Mouse (Mus musculus): ENCODE measurements at regions not wholly inside any gene's neighbourhood (a gene's known extent, or its start where the extent isn't known, plus 50 kb on each side); places are given as distances from the start of the nearest gene placed in this dataset.

DNA sequence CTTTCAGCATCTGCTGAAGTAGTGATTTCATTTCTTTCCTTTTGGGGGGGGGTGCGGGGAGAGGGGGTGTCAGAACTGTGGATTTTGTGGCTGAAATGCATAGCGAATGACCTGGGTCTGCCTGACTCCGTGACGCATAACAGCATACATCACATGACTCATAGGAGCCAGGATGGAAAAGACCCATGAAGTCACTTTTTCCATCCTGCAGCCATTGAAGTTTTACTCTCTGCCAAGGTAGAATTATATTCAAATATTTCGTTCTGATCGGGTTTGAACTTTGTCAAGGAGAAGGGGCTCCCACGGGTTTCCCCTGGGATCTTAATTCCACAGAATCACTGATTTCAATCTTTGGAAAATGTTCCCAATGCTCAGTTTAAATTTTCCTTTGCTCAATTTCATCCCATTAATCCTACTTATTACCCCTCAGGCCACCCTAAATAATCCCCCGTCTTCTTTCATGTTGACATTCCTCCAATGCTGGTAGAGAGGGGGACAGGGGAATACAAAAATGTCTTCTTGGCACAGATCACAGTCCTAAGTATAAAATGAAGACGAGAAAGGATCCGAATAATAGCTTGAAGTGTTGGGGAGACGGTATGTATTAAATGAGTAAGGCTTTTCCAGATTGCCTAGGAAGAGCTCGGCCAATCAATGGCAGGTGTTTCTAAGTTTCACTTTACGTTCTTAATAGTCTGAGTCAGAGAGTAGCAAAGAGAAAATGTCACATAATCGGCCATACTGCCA, 212.0 kb downstream of the Tgfb2 start:
- no peak for ATAC-seq (ENCODE audit: low FRiP score, low TSS enrichment)
- no peak overlapping the region for H3K4me2 ChIP-seq (replicated peaks; ENCODE audit: low read depth, low read length)
- H3K27ac ChIP-seq (ENCODE audit: low read depth, low read length), result no peak overlapping the region
- no peaks in the 10 kb centered on the region for H3K36me3 ChIP-seq (ENCODE audit: control insufficient read depth, insufficient read depth, low read length)
- no peak overlapping the region for H3K4me3 ChIP-seq (ENCODE audit: low read length)
- H3K9me3 ChIP-seq (ENCODE audit: control insufficient read depth, low read length), result no peaks in the 10 kb centered on the region
- WGBS, result 86% methylated on average over 14 of the region's 14 CpGs
- H3K4me1 ChIP-seq (ENCODE audit: control insufficient read depth, insufficient read depth, low read length), result no peaks in the 10 kb centered on the region
- no peaks in the 10 kb centered on the region for H3K27me3 ChIP-seq (ENCODE audit: control insufficient read depth, insufficient read depth, low read length)
- H3K9ac ChIP-seq (ENCODE audit: low read depth, low read length), result no peak overlapping the region

GRCm38 (mm10) chr1:186482177-186482576, 223.6 kb downstream of the Tgfb2 start:
- H3K4me3 ChIP-seq (ENCODE audit: low read length), result no peak overlapping the region
- 18% methylated on average over 8 of the region's 8 CpGs for WGBS
- H3K27me3 ChIP-seq (ENCODE audit: control insufficient read depth, insufficient read depth, low read length), result no peaks in the 10 kb centered on the region
- no peak overlapping the region for H3K4me2 ChIP-seq (replicated peaks; ENCODE audit: low read depth, low read length)
- no peak overlapping the region for H3K27ac ChIP-seq (ENCODE audit: low read depth, low read length)
- no peaks in the 10 kb centered on the region for H3K9me3 ChIP-seq (ENCODE audit: control insufficient read depth, low read length)
- H3K4me1 ChIP-seq (ENCODE audit: control insufficient read depth, insufficient read depth, low read length), result peaks cover 21% of the 10 kb centered on the region; the same call in 1 of the 2 replicates
- ATAC-seq (ENCODE audit: low FRiP score, low TSS enrichment), result peak; percentile 81
- no peaks in the 10 kb centered on the region for H3K36me3 ChIP-seq (ENCODE audit: control insufficient read depth, insufficient read depth, low read length)
- no peak overlapping the region for H3K9ac ChIP-seq (ENCODE audit: low read depth, low read length)

DNA sequence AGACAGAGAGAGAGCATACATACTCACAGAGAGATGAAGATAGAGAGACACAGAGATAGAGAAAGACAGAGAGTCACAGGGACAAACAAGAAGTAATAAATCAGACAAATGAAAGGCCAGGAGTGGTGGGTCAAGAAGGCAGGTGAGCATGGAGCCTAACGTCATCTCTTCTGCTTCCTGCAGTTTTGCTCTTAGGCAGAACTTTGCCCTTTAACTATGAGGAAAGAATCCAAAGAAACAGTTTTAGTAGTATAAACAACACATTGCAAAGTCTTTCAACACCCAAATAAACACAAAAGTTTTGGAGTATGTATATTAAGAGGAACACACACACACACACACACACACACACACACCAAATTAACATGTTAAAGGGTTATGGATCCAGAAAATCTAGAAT, 225.8 kb downstream of the Tgfb2 start:
- Histone ChIP-seq H3K9ac (ENCODE audit: low read depth, low read length) (no peak overlapping the region), H3K4me3 (ENCODE audit: low read length) (no peak overlapping the region), H3K4me2 (replicated peaks; ENCODE audit: low read depth, low read length) (no peak overlapping the region), H3K4me1 (ENCODE audit: control insufficient read depth, insufficient read depth, low read length) (peaks cover 21% of the 10 kb centered on the region; the same call in 1 of the 2 replicates), H3K27me3 (ENCODE audit: control insufficient read depth, insufficient read depth, low read length) (no peaks in the 10 kb centered on the region), H3K27ac (ENCODE audit: low read depth, low read length) (no peak overlapping the region), H3K9me3 (ENCODE audit: control insufficient read depth, low read length) (no peaks in the 10 kb centered on the region), H3K36me3 (ENCODE audit: control insufficient read depth, insufficient read depth, low read length) (no peaks in the 10 kb centered on the region)
- 42% methylated on average over 1 of the region's 1 CpGs for WGBS
- ATAC-seq (ENCODE audit: low FRiP score, low TSS enrichment), result no peak

DNA sequence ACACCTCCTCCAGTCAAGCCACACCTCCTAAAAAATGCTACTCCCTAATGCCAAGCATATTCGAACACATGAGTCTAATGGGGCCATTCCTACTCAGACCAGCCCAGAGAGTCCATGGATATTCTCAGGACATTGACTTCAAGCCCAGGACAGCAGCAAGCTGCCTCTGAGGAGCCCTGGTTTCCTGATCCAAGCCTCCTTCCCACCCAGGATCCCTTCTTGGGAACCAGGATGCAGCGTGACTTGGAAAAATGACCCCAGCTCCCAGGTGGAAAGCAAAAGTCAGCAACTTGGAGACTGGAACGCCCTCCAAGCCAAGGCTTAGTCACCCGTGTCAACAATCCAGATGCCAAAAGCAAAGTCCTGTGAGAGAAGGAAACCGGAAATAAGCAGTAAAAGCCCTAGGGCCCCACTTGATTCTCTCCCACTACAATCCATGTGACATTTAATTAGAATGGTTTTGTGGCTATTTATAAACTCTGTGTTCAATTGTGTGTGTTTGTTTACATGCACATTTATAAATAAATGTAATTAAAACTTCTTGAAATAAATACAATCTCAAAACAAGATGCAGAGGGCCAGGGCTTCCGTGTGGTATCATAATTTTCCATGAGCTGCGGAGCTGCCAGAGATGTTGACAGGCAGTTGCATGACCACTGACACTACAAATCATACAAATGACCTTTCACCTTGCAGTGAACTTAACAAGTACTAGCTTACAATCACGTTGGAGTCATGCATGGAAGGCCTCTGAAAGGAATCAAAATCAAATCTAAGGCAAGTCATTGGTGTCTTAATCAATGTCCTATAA, 227.2 kb downstream of the Tgfb2 start:
- no peaks in the 10 kb centered on the region for H3K9me3 ChIP-seq (ENCODE audit: control insufficient read depth, low read length)
- H3K36me3 ChIP-seq (ENCODE audit: control insufficient read depth, insufficient read depth, low read length), result no peaks in the 10 kb centered on the region
- no peak overlapping the region for H3K4me2 ChIP-seq (replicated peaks; ENCODE audit: low read depth, low read length)
- 25% methylated on average over 8 of the region's 8 CpGs for WGBS
- peaks cover 21% of the 10 kb centered on the region; the same call in 1 of the 2 replicates for H3K4me1 ChIP-seq (ENCODE audit: control insufficient read depth, insufficient read depth, low read length)
- H3K9ac ChIP-seq (ENCODE audit: low read depth, low read length), result no peak overlapping the region
- no peaks in the 10 kb centered on the region for H3K27me3 ChIP-seq (ENCODE audit: control insufficient read depth, insufficient read depth, low read length)
- no peak overlapping the region for H3K4me3 ChIP-seq (ENCODE audit: low read length)
- peak overlapping the region; percentile 33; the same call in 1 of the 2 replicates for H3K27ac ChIP-seq (ENCODE audit: low read depth, low read length)
- ATAC-seq (ENCODE audit: low FRiP score, low TSS enrichment), result peak; percentile 69

DNA sequence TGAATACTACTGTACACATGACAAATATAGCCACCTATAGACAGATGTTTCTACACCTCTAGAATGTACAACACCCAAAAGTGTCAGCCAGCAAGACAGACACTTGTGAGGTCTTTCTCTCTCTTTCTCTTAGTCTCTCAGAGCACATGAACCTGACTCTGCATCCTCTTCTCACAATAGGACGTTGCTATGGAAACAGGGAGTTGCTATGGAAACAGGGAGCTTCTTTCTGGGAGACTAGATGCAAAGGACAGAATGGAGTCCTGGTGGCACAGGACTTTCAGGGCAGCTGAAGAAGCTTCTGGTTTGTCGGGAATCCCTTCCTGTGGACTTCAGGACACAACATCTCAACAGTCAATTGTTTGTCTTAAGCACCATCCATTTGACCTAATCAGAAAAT, 230.9 kb downstream of the Tgfb2 start:
- H3K27me3 ChIP-seq (ENCODE audit: control insufficient read depth, insufficient read depth, low read length), result no peaks in the 10 kb centered on the region
- no peak overlapping the region for H3K4me2 ChIP-seq (replicated peaks; ENCODE audit: low read depth, low read length)
- no peaks in the 10 kb centered on the region for H3K9me3 ChIP-seq (ENCODE audit: control insufficient read depth, low read length)
- ATAC-seq (ENCODE audit: low FRiP score, low TSS enrichment), result no peak
- H3K9ac ChIP-seq (ENCODE audit: low read depth, low read length), result no peak overlapping the region
- no peaks in the 10 kb centered on the region for H3K36me3 ChIP-seq (ENCODE audit: control insufficient read depth, insufficient read depth, low read length)
- H3K4me1 ChIP-seq (ENCODE audit: control insufficient read depth, insufficient read depth, low read length), result peaks cover 9% of the 10 kb centered on the region; the same call in 1 of the 2 replicates
- H3K27ac ChIP-seq (ENCODE audit: low read depth, low read length), result no peak overlapping the region
- 49% methylated on average over 2 of the region's 2 CpGs for WGBS
- H3K4me3 ChIP-seq (ENCODE audit: low read length), result no peak overlapping the region

- ATAC-seq (ENCODE audit: low FRiP score, low TSS enrichment), result no peak
- no peaks in the 10 kb centered on the region for H3K27me3 ChIP-seq (ENCODE audit: control insufficient read depth, insufficient read depth, low read length)
- peaks cover 9% of the 10 kb centered on the region; the same call in 1 of the 2 replicates for H3K4me1 ChIP-seq (ENCODE audit: control insufficient read depth, insufficient read depth, low read length)
- H3K9ac ChIP-seq (ENCODE audit: low read depth, low read length), result no peak overlapping the region
- 67% methylated on average over 1 of the region's 1 CpGs for WGBS
- H3K27ac ChIP-seq (ENCODE audit: low read depth, low read length), result no peak overlapping the region
- H3K9me3 ChIP-seq (ENCODE audit: control insufficient read depth, low read length), result no peaks in the 10 kb centered on the region
- no peaks in the 10 kb centered on the region for H3K36me3 ChIP-seq (ENCODE audit: control insufficient read depth, insufficient read depth, low read length)
- H3K4me3 ChIP-seq (ENCODE audit: low read length), result no peak overlapping the region
- H3K4me2 ChIP-seq (replicated peaks; ENCODE audit: low read depth, low read length), result no peak overlapping the region
Measured at GRCm38 (mm10) chr1:186474385-186474784, 231.4 kb downstream of the Tgfb2 start.

DNA sequence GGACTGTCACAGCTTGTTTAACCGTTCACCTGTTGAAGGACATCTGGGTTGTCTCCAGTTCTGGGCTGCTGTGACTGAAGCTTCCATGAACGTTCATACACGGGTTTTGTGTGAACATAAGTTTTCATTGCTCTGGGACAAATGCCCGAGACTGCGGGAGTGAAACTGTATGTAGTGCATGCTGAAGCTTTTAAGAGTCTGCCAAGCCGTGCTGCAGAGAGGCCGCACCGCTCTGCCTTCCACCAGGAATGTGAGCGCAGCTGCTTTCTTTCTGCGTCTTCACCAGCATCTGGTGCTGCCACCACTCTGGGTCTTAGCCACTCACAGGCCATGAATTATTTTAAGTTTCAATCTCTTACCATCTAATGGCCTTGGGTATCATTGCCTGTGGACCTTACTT, 232.8 kb downstream of the Tgfb2 start:
- no peaks in the 10 kb centered on the region for H3K27me3 ChIP-seq (ENCODE audit: control insufficient read depth, insufficient read depth, low read length)
- no peaks in the 10 kb centered on the region for H3K9me3 ChIP-seq (ENCODE audit: control insufficient read depth, low read length)
- no peak overlapping the region for H3K4me3 ChIP-seq (ENCODE audit: low read length)
- no peak overlapping the region for H3K9ac ChIP-seq (ENCODE audit: low read depth, low read length)
- no peaks in the 10 kb centered on the region for H3K36me3 ChIP-seq (ENCODE audit: control insufficient read depth, insufficient read depth, low read length)
- no peak overlapping the region for H3K27ac ChIP-seq (ENCODE audit: low read depth, low read length)
- H3K4me2 ChIP-seq (replicated peaks; ENCODE audit: low read depth, low read length), result no peak overlapping the region
- 80% methylated on average over 10 of the region's 10 CpGs for whole genome bisulfite sequencing
- H3K4me1 ChIP-seq (ENCODE audit: control insufficient read depth, insufficient read depth, low read length), result no peaks in the 10 kb centered on the region
- ATAC-seq (ENCODE audit: low FRiP score, low TSS enrichment), result no peak

GRCm38 (mm10) chr1:186465526-186465925, 240.3 kb downstream of the Tgfb2 start:
- Histone ChIP-seq H3K9ac (ENCODE audit: low read depth, low read length) (no peak overlapping the region), H3K9me3 (ENCODE audit: control insufficient read depth, low read length) (no peaks in the 10 kb centered on the region), H3K4me3 (ENCODE audit: low read length) (no peak overlapping the region), H3K36me3 (ENCODE audit: control insufficient read depth, insufficient read depth, low read length) (no peaks in the 10 kb centered on the region), H3K4me1 (ENCODE audit: control insufficient read depth, insufficient read depth, low read length) (no peaks in the 10 kb centered on the region), H3K4me2 (replicated peaks; ENCODE audit: low read depth, low read length) (no peak overlapping the region), H3K27me3 (ENCODE audit: control insufficient read depth, insufficient read depth, low read length) (no peaks in the 10 kb centered on the region), H3K27ac (ENCODE audit: low read depth, low read length) (no peak overlapping the region)
- 92% methylated on average over 5 of the region's 5 CpGs for WGBS
- no peak for ATAC-seq (ENCODE audit: low FRiP score, low TSS enrichment)

- WGBS, result 88% methylated on average over 10 of the region's 10 CpGs
Measured at GRCm38 (mm10) chr1:186460742-186461141, 245.0 kb downstream of the Tgfb2 start.

More at GRCm38 (mm10) chr1:186460742-186461141, 245.0 kb downstream of the Tgfb2 start:
- ATAC-seq (ENCODE audit: low FRiP score, low TSS enrichment), result no peak
- no peak overlapping the region for H3K9ac ChIP-seq (ENCODE audit: low read depth, low read length)
- H3K4me3 ChIP-seq (ENCODE audit: low read length), result no peak overlapping the region
- H3K4me2 ChIP-seq (replicated peaks; ENCODE audit: low read depth, low read length), result no peak overlapping the region
- no peaks in the 10 kb centered on the region for H3K27me3 ChIP-seq (ENCODE audit: control insufficient read depth, insufficient read depth, low read length)
- H3K27ac ChIP-seq (ENCODE audit: low read depth, low read length), result no peak overlapping the region
- H3K36me3 ChIP-seq (ENCODE audit: control insufficient read depth, insufficient read depth, low read length), result no peaks in the 10 kb centered on the region
- H3K4me1 ChIP-seq (ENCODE audit: control insufficient read depth, insufficient read depth, low read length), result no peaks in the 10 kb centered on the region
- H3K9me3 ChIP-seq (ENCODE audit: control insufficient read depth, low read length), result 0 out of 2 replicates have a peak, but pooled peaks cover 3% of the 10 kb centered on the region

All from kidney, embryonic 14.5 days (tissue).